Mouse (Mus musculus): ENCODE measurements around the gene Pfkl. TPM values are rescaled to one million over a fixed set of nuclear protein-coding genes. Genes with fewer than 3 reads are reported as not detected.

The Pfkl gene
- total RNA-seq (2012; rRNA removed) (84.8 and 165 TPM in 2 replicates), polyA plus RNA-seq (2012; ENCODE audit: insufficient read depth in 1 of 2, insufficient read length in 2 of 2, low read depth in 1 of 2, low replicate concordance in 2 of 2, missing spikeins in 1 of 2) (100 to 1,000 TPM in 1 of 2 experiments, not detected in 1; 267 TPM)

DNA sequence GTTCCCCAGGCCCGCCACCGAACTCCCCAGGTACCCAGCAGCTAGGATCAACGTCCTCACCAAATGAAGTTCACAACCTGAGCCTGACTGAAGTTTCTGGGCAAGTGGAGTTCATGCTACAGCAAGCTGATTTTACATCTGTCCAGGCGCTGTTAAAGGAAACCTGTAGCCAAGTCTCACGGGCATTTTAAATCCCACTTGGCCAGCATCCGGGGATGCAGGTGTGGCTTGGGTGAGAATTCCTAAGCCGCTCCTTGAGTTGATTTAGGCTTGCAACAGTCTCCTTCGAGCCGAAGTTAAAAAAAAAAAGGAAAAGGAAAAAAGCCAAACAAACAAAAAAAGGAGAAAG, at the start of gene Pfkl:
Gene Pfkl (minus strand): TSS at position 139 of the 349 bp plus-strand sequence.
- 0 out of 2 replicates have a peak, but pooled peaks have one; percentile 22 for TF ChIP-seq MAX (IDR thresholded peaks at IDR 0.05; ENCODE audit: low read length)
- no peak for TF ChIP-seq BHLHE40 (IDR thresholded peaks at IDR 0.05; ENCODE audit: borderline replicate concordance, low read depth, low read length)
- TF ChIP-seq CTCF (IDR thresholded peaks at IDR 0.05 in 2 of 3, conservative IDR thresholded peaks at IDR 0.05 in 1 of 3; ENCODE audit: control insufficient read depth in 1 of 3, insufficient read depth in 1 of 3, low read depth in 2 of 3, low read length in 3 of 3, poor library complexity in 1 of 3, severe bottlenecking in 1 of 3), result no peak
- TF ChIP-seq POLR2A (IDR thresholded peaks at IDR 0.05; ENCODE audit: control insufficient read depth in 1 of 2, insufficient read depth in 1 of 2, low read depth in 1 of 2, low read length in 2 of 2, poor library complexity in 1 of 2), result 0 out of 4 replicates have a peak, but pooled peaks of 1 of the 2 experiments have one; percentile 17
- no peak for TF ChIP-seq KAT2A (conservative IDR thresholded peaks at IDR 0.05; ENCODE audit: low read depth, low read length)
- peak; percentile 82 for TF ChIP-seq ZMIZ1 (IDR thresholded peaks at IDR 0.05; ENCODE audit: low read depth, low read length)
- peak; percentile 73 for TF ChIP-seq MXI1 (IDR thresholded peaks at IDR 0.05; ENCODE audit: low read depth, low read length)
- TF ChIP-seq SIN3A (IDR thresholded peaks at IDR 0.05; ENCODE audit: low read length), result peak; percentile 61; the same call in 1 of the 2 replicates
- 0 out of 2 replicates have a peak, but pooled peaks have one; percentile 11 for TF ChIP-seq HCFC1 (IDR thresholded peaks at IDR 0.05; ENCODE audit: low read depth, low read length)
- no peak for TF ChIP-seq ZNF384 (IDR thresholded peaks at IDR 0.05; ENCODE audit: low read depth, low read length)
- Histone ChIP-seq H3K27ac (ENCODE audit: control insufficient read depth, low read depth, low read length) (peak within 1 kb of the TSS; percentile 80), H3K4me1 (ENCODE audit: control insufficient read depth in 1 of 2, insufficient read depth in 2 of 2, low read length in 2 of 2) (peaks cover 2 to 14% of the 10 kb centered on the region in 2 experiments; a peak in 3 of 4 replicates), H3K79me2 (ENCODE audit: control insufficient read depth, insufficient read depth, low read length, poor library complexity) (peaks cover 19% of the 10 kb centered on the region), H3K36me3 (ENCODE audit: control insufficient read depth in 1 of 2, insufficient read depth in 2 of 2, low read length in 2 of 2) (no peaks in the 10 kb centered on the region; a peak in 2 of 4 replicates), H3K4me3 (ENCODE audit: control insufficient read depth in 1 of 2, insufficient read depth in 1 of 2, low read depth in 2 of 2, low read length in 2 of 2) (peak within 1 kb of the TSS; percentile 79 to 80), H3K9ac (ENCODE audit: control insufficient read depth, low read depth, low read length, poor library complexity, severe bottlenecking) (peak within 1 kb of the TSS; percentile 79), H3K9me3 (replicated peaks; ENCODE audit: insufficient read depth, low read length) (no peaks in the 10 kb centered on the region), H3K27me3 (ENCODE audit: control insufficient read depth in 1 of 2, insufficient read depth in 2 of 2, low read length in 2 of 2) (no peaks in the 10 kb centered on the region)
- DNase-seq (ENCODE audit: low read depth, low spot score), result no peak

- H3K27me3 ChIP-seq (ENCODE audit: control insufficient read depth in 1 of 2, insufficient read depth in 2 of 2, low read length in 2 of 2), result peaks cover 0 to 5% of the 10 kb centered on the region in 2 experiments; a peak in 3 of 4 replicates
- TF ChIP-seq UBTF (IDR thresholded peaks at IDR 0.05; ENCODE audit: borderline replicate concordance, insufficient read depth, low read depth, low read length), result no peak
- no peak for TF ChIP-seq ZKSCAN1 (IDR thresholded peaks at IDR 0.05; ENCODE audit: low read depth, low read length)
- TF ChIP-seq POLR2AphosphoS2 (IDR thresholded peaks at IDR 0.05; ENCODE audit: low read length), result no peak
- no peak for TF ChIP-seq ZMIZ1 (IDR thresholded peaks at IDR 0.05; ENCODE audit: low read depth, low read length)
- TF ChIP-seq RAD21 (IDR thresholded peaks at IDR 0.05; ENCODE audit: low read depth, low read length), result no peak
- TF ChIP-seq NELFE (IDR thresholded peaks at IDR 0.05; ENCODE audit: low read depth, low read length), result no peak
- TF ChIP-seq KAT2A (conservative IDR thresholded peaks at IDR 0.05; ENCODE audit: low read depth, low read length), result no peak
- TF ChIP-seq USF2 (IDR thresholded peaks at IDR 0.05; ENCODE audit: borderline replicate concordance in 1 of 2, insufficient read depth in 1 of 2, low read depth in 1 of 2, low read length in 2 of 2), result no peak
- no peak for TF ChIP-seq ETS1 (IDR thresholded peaks at IDR 0.05; ENCODE audit: low read depth, low read length)
- no peak for TF ChIP-seq SMC3 (IDR thresholded peaks at IDR 0.05; ENCODE audit: low read depth, low read length)
- TF ChIP-seq BHLHE40 (IDR thresholded peaks at IDR 0.05; ENCODE audit: borderline replicate concordance, low read depth, low read length), result no peak
- TF ChIP-seq MYB (IDR thresholded peaks at IDR 0.05; ENCODE audit: low read depth, low read length), result no peak
- no peaks in the 10 kb centered on the region for H3K4me1 ChIP-seq (ENCODE audit: control insufficient read depth in 1 of 2, insufficient read depth in 2 of 2, low read length in 2 of 2)
- H3K9ac ChIP-seq (ENCODE audit: control insufficient read depth, low read depth, low read length, poor library complexity, severe bottlenecking), result no peak overlapping the region
- no peak overlapping the region for H3K27ac ChIP-seq (ENCODE audit: control insufficient read depth, low read depth, low read length)
- H3K36me3 ChIP-seq (ENCODE audit: control insufficient read depth in 1 of 2, insufficient read depth in 2 of 2, low read length in 2 of 2), result no peaks in the 10 kb centered on the region
- no peak overlapping the region for H3K4me3 ChIP-seq (ENCODE audit: control insufficient read depth in 1 of 2, insufficient read depth in 1 of 2, low read depth in 2 of 2, low read length in 2 of 2)
- H3K79me2 ChIP-seq (ENCODE audit: control insufficient read depth, insufficient read depth, low read length, poor library complexity), result no peaks in the 10 kb centered on the region
- DNase-seq (ENCODE audit: low read depth, low spot score), result no peak
- H3K9me3 ChIP-seq (replicated peaks; ENCODE audit: insufficient read depth, low read length), result no peaks in the 10 kb centered on the region
Observed at GRCm38 (mm10) chr10:78057056-78057455, 47.2 kb upstream of the Pfkl start.

All from MEL (cell line).